Mouse (Mus musculus) adrenal gland, postnatal 36 days (tissue): ENCODE measurements at regions not wholly inside any gene's neighbourhood (a gene's known extent, or its start where the extent isn't known, plus 50 kb on each side); places are given as distances from the start of the nearest gene placed in this dataset.
"Not testable (repeated sequence)": the region's sequence is repeated elsewhere in the genome, so short reads cannot be mapped to it uniquely, and the experiment has no call there.

ENCODE experiments used
- DNase-seq, 2 experiments: peaks; one replicate each; pipeline ENCODE4 v3.0.0; 2021; ENCODE audit warnings: mixed read lengths in 1 of 2

DNA sequence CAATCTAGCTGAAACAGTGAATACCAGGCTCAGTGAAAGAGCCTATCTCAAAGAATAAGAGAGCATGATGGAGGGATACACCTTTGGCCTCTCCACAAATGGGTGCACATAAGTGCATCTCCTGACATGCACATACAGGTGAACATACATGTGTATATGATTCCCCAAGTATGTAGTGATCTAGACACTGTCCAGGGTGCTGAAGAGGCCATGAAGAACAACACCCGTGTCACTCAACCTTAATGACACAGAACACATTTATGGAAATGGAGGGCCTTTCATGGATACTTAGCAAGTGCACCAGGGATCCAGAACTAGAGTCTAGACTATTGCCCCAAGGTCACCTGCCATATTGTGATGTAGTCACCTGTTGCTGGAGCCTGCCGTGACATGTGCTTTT, 56.9 kb downstream of the Spata19 start:
- no peak for DNase-seq

- DNase-seq: no peak
Measured at GRCm38 (mm10) chr9:27453924-27454652, 57.5 kb downstream of the Spata19 start.

- no peak for DNase-seq
Measured at GRCm38 (mm10) chr9:27458335-27459040, 61.9 kb downstream of the Spata19 start.

GRCm38 (mm10) chr9:27461029-27461428, 64.4 kb downstream of the Spata19 start:
- peak; percentile 3 to 12 for DNase-seq

- no peak for DNase-seq
Measured at GRCm38 (mm10) chr9:27464006-27464405, 67.4 kb downstream of the Spata19 start.

- no peak for DNase-seq
Measured at GRCm38 (mm10) chr9:27475468-27475867, 78.9 kb downstream of the Spata19 start.

- DNase-seq: no peak
Measured at GRCm38 (mm10) chr9:27476636-27477035, 80.0 kb downstream of the Spata19 start.

GRCm38 (mm10) chr9:27477079-27477687, 80.6 kb downstream of the Spata19 start:
- DNase-seq: no peak

DNA sequence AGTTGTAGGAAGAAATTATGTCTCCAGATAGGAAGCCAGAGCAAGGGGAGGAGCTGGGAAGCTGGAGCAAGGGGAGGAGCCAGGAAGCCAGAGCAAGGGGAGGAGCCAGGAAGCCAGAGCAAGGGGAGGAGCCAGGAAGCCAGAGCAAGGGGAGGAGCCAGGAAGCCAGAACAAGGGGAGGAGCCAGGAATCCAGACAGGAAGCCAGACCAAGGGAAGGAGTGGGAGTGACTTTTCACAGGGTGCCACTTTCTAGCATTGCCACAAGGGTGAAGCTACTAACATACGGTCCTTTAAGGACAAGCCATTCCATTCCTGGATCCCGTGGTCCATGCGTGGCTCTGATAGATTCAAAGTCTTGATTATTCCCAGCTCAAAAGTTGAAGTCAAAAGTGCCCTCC, 81.7 kb downstream of the Spata19 start:
- DNase-seq: no peak

DNA sequence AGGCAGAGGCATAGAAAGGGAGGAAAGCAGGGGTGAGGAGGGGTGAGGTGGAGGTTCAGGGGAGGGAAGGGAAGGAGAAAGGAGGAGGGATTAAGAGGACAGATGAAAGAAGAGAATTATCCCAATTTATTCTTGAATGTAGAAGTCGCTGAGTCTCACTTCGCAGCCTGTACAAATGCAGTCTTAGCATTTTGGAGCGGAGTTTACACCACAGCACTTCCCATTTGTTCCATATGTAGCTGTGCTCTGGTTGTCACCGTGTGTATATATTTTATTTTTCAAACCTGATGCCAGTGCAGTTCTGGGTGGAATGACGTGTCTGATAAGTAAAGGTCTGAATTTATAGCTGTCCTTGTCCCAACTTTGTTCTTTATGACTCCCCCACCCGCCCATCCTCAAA, 105.2 kb downstream of the Spata19 start:
- DNase-seq: no peak

- no peak for DNase-seq
Measured at GRCm38 (mm10) chr9:27509157-27509556, 112.6 kb downstream of the Spata19 start.

- DNase-seq: no peak
Measured at GRCm38 (mm10) chr9:27509711-27510110, 113.1 kb downstream of the Spata19 start.

DNA sequence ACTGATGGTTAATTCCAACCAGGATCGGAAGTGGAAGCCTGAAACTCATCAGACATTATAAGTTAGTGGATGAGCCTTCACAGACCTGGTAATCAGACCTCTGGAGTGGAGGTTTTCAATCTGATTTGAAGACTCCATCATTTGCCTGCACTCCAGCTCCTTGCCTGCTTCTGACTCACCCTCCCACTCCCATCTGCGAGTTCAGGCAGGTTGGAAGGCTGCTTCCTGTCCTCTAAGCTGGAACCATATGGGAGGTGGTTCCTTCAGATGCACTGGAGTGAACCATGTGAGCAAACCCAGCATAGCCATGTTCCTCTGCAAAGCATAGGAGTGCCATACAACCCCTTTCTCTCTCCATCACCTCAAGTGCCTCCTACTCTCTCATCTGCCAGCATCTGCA, 114.6 kb downstream of the Spata19 start:
- no peak for DNase-seq

DNA sequence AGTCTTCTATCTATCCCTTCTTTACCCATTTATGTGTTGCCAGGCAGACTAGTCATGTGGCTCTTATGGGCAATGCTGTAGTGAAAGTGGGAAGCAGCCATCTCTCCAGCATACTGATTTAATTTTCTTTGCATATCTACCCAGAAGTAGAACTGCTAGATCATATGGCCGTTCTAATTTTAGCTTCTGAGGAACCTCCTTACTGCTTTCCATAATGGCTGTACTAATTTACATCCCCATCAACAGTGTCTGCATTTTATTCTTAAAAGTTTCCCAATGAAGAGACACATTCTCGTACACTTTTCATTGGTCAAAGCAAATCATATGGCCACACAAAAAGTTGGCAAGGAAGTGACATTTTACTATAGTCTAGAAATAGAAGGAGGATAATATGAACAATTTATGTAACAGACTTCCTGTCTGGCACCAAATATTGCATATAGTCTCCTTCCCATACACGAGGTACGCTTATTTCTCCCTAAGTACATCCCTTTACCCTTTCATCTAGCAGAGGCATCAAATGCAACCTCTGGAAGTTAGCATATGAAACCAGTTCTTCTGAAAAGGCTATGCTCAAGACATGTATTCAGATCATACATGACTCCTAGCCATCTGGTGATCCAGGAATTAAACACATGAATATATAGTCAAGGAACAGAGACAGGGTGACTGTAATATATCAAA, 119.0 kb downstream of the Spata19 start:
- no peak for DNase-seq

GRCm38 (mm10) chr9:27518031-27518430, 121.4 kb downstream of the Spata19 start:
- no peak for DNase-seq

DNA sequence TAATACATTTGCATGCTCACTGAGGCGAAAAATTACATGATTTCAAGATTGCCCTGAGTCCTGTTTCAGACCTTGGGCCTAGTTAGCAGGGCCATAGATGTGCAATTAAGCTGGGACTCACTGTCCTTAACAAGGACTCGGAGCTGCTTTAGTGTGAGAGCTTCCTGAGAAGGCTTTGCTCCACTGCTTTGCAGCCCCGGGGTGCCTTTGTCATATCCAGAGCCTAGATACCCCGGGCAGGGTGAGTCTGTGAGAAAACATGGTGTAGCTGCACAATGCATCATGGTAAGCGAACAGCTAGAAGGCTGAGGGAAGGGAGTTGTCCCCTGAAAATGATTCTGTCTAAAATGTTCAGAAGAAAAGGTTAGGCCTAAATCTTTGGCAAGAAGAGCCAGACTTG, 123.1 kb downstream of the Spata19 start:
- DNase-seq: no peak

DNA sequence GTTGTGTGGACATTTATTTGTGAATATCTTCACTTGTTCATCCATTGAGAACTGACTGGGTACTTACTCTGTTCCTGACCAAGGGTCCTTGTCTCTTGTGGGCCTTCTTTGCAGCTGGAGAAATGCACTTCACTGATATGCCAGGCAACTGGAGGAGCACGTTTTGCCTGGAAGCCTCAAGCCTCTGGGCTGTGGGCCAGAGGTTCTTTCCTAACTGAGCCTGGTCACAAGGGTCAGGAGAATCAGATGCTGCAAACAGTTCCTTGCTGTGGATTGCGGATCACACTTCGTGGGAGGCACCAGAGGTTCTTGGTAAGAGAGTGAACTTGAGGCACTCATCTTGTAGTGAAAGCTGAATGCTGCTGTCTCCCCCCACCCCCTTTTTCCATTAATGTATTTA, 124.6 kb downstream of the Spata19 start:
- DNase-seq: peak in 1 of 2 experiments; percentile 2

- DNase-seq: no peak
Measured at GRCm38 (mm10) chr9:27526681-27527080, 130.1 kb downstream of the Spata19 start.

DNA sequence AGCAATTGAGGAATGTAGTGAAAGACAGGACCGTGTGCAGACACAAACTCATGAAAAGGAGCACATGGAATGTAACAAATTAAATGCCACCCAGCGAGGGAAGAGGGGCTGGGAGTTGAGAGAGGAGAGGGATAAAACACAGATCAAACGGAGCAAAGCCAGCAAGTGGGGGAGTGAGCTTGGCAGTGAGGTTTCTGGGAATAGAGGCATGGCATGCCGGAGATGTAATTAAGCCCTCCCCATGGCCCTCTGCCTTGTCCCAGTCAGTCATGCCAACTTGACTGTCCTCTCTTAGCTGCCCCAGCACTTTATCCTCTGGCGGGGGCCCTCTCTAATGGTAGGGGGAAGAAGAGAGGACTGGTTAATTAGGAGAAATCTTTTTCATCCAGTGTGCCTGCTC, 141.9 kb downstream of the Spata19 start:
- no peak for DNase-seq

DNA sequence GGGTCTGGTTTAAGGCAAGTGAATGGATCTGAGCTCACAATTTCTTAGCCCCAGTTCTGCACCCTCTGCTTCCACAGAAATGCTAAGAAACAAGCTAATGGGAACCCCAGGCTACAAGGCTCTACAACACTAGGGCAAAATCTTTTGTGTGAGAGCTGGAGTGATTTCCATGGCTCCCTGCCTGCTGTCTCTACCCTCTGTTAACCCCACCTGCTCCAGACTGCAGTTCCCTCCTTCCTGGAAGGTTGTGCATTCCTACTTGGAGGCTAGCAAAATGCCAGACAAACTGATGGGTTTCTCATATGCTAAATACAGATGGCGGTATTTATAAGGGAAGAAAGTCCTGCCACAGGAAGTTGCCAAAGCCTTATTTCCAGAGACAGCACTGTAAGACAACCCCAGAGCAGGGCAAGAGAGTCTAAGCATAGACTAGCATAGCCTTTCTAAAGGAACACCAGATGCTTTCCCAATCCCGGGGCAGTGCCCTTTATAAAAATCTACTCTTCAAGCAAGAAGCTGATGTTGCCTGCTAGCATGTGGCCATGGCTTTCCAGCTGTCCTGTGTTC, 145.1 kb downstream of the Spata19 start:
- no peak for DNase-seq

DNA sequence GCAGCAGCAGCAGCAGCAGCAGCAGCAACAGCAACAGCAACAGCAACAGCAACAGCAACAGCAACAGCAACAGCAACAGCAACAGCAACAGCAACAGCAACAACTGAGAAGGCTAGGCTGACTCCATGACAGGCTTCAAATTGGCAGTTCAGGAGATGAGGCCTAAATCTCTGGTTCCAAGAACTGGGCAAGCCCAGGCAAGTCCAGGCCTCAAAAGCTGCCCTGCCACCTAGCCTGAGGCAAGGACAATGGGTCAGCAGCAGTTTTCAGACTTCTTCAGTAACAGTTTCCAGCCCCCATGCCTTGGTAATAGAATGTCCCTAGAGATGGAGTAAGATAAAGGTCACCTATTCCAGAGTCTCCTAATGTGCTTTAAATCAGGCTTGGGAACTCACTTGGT, 158.1 kb downstream of the Spata19 start:
- not testable (repeated sequence) for DNase-seq
